Mouse (Mus musculus): ENCODE data around the gene Cmip.

The Cmip gene

GRCm38 (mm10) chr8:117257029-117257820, at the start of gene Cmip:
Cmip (plus strand) TSS chr8:117257064.
- DNase-seq: peak; percentile 50 to 61

DNA sequence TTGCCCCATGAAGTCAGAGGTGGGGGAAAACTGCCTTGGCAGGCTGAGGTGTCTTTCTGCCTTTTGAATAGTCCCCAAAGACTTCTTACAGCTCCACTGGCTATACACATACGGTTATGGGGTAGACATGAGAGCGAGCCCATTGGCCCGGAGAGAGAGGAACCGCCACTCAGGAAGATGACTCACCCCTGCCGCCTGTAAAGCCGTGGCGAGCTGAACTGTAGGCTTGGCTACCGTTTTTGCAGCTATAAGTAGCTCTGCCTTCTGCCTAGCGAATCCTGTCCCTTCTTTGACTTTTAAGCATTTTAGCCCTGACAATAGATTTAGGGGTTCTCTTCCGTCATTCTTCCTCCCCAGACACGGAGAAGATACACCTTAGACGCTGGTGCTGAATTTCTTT, 47.7 kb upstream of the Cmip start:
- DNase-seq: peak in 1 of 2 experiments; percentile 19

DNA sequence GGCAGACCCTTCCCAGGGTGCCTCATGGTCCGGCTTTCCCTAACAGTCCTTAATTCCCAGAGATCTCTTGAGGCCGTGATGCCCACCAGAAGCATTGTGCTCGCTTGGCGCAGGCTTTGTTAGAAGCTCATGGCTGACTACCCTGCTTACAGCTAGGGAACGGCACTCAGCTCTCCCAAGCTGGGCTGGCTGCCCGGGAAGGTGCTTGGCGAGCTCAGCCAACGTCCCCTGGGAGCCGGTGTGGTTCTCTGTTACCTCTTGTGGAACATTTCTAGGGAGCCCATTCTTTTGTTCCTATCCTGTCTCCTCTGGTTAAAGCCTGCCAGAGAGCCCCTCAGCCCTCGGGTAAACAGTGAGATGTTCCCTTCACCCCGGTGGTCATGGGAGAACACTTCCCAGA, 44.8 kb upstream of the Cmip start:
- DNase-seq: no peak

- DNase-seq: no peak
These were observed 39.1 kb upstream of the Cmip start for GRCm38 (mm10) chr8:117217724-117218123.

- no peak for DNase-seq
These were observed 34.5 kb upstream of the Cmip start for GRCm38 (mm10) chr8:117222396-117222795.

DNA sequence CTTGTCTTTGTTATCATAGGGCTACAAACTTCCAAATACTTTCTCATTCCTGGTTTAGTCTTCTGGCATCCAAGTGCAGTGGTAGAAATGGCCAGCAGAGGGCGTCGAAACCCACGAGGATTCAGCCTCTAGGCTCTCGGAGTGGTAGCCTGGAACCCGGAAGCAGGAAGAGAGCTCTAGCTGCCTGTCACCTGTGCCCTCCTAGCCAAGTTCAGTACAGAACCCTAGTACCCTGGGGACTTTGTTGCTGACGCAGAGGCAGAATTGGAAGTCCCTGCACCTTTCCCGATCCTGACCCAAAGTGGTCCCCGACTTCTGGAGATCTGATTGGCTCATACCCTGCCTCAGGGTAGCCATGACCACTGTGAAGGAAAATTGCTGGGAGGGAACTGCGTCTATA, 32.2 kb upstream of the Cmip start:
- DNase-seq: peak; percentile 73 to 85

GRCm38 (mm10) chr8:117226306-117226705, 30.6 kb upstream of the Cmip start:
- DNase-seq: no peak

GRCm38 (mm10) chr8:117227339-117227738, 29.5 kb upstream of the Cmip start:
- DNase-seq: no peak

- DNase-seq: no peak
These were observed 23.7 kb upstream of the Cmip start for GRCm38 (mm10) chr8:117233199-117233598.

GRCm38 (mm10) chr8:117236531-117236930, 20.3 kb upstream of the Cmip start:
- DNase-seq: no peak

GRCm38 (mm10) chr8:117240326-117240725, 16.5 kb upstream of the Cmip start:
- no peak for DNase-seq

GRCm38 (mm10) chr8:117240841-117241494, 15.9 kb upstream of the Cmip start:
- DNase-seq: no peak

- DNase-seq: no peak
These were observed 15.0 kb upstream of the Cmip start for GRCm38 (mm10) chr8:117241848-117242247.

GRCm38 (mm10) chr8:117242286-117242685, 14.6 kb upstream of the Cmip start:
- no peak for DNase-seq

- DNase-seq: no peak
These were observed 12.3 kb upstream of the Cmip start for GRCm38 (mm10) chr8:117244601-117245000.

DNA sequence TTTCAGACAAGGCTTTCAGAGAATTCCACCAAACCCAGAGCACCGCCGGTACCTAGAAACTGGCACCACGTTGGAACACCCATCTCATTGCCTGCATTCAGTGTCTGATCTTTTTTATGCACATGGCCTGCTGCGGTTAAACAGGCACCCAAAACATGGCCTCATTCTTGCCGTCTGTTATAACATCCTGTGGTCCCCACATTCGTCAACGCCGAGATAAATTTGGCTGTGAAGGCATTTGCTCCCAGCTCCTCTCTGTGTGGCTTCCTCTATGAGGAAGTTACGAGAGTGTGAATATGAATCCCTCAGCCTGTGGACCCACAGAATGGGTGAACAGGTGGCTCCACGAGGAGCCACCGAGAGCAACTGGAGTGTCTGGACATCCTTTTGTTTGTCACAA, 8.5 kb upstream of the Cmip start:
- DNase-seq: no peak

- no peak for DNase-seq
These were observed 5.7 kb upstream of the Cmip start for GRCm38 (mm10) chr8:117251086-117251681.

- no peak for DNase-seq
These were observed 4.2 kb upstream of the Cmip start for GRCm38 (mm10) chr8:117252650-117253049.

GRCm38 (mm10) chr8:117253390-117254269, 3.2 kb upstream of the Cmip start:
- DNase-seq: no peak

DNA sequence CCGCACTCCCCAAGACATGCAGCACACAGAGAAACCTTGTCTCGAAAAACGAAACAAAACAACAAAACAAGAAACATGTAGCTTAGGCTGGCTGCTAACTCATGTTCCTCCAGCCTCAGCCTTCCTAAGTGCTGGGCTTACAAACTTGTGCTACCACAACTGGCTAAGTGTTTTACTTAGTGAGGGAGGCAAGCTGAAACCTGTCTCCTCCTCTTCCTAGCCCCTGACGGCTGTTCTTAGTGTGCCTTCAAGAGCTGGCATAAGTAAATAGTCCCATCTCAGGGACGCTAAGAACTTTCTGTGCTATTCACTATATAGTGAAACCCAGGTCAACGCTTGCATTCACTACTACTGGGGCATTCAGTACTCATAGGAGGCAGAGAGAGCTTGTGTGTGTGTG, 2.4 kb upstream of the Cmip start:
- no peak for DNase-seq

GRCm38 (mm10) chr8:117256292-117256938, 449 bp upstream of the Cmip start:
- DNase-seq: peak; percentile 93 to 96

DNA sequence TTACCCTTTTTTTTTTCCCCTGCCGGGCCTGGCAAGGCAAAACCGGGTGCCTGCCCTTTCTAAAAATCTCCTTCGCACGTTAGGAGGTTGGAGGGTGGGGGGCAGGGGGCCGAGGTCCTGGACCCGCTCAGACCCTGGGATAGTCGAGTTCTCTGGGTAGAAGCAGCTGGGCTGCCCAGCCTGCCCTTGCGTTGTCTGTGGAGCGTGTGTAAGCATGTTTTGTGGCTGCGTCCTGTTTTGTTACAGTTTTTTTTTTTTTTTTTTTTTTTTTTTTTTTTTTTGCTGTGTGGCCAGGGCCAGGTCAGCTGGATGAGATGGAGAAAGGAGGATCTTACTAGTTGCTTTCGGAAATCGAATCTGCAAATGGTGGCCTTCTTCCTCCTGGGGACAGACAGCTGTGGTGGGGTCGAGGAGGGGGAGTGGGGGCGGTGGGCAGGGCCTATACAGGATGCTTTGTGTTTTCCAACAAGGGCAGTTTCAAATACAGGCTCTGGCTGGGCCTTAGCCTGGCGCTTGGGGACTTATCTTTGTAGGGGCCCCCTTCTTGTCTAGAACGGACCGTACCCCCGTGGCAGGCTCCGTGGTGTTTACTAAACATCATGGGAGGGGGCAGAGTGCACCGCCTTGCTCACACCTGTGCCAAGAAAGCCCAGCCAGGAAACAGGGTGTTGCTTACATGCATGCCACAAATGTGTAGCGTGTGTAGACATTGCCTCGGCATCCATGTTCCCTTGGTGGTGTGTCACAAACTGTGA, 1.1 kb downstream of the Cmip start:
- DNase-seq: peak in 1 of 2 experiments; percentile 19
